Mouse (Mus musculus) left cerebral cortex, adult 2 months (tissue): ENCODE data around the gene Capn3. TPM values are rescaled to one million over a fixed set of nuclear protein-coding genes. Genes with fewer than 3 reads are reported as not detected.
A peak's percentile ranks its signal among the peaks of the same experiment; 100 is the strongest.

ENCODE experiments used
- DNase-seq, 2 experiments: peaks; one replicate each; pipeline ENCODE4 v3.0.0; 2021 to 2022; ENCODE audit warnings: low spot score in 2 of 2, mixed read lengths in 1 of 2; ENCODE audit errors: extremely low spot score in 1 of 2
- H3K27ac ChIP-seq: fragments of 200-600 bp; 2 replicates; pipeline ENCODE4 v1.8.1; 2022
- H3K4me3 ChIP-seq: fragments of 200-600 bp; 2 replicates; pipeline ENCODE4 v1.8.1; 2022
- CTCF ChIP-seq: fragments of 200-600 bp; IDR thresholded peaks from 2 replicates; pipeline ENCODE4 v1.8.1; 2022; ENCODE audit warnings: antibody characterized with exemption, mild to moderate bottlenecking, moderate library complexity
- intact Hi-C: fragments of 180-260 bp; cut with DNase I; formaldehyde crosslinking; loops from one replicate; pipeline ENCODE4 v1.15.1; 2025
- total RNA-seq, 2 experiments: library from RNA; stranded (reverse); gene quantifications; 2 replicates each; pipeline ENCODE4 v1.2.3; 2021

Capn3 gene
- total RNA-seq, 2 experiments from 2014 or later, result 5.6 TPM

GRCm38 (mm10) chr2:120531223-120531622, 75.4 kb downstream of the Capn3 start:
- intact Hi-C loops, result no loop called here
- no peak for DNase-seq
- no peak for TF ChIP-seq CTCF
- no peak overlapping the region for H3K27ac ChIP-seq
- H3K4me3 ChIP-seq, result no peak overlapping the region

- TF ChIP-seq CTCF, result no peak
- DNase-seq, result no peak
- H3K27ac ChIP-seq, result peak overlapping the region; percentile 24; the same call in 1 of the 2 replicates
- no peak overlapping the region for H3K4me3 ChIP-seq
- intact Hi-C loops, result loop anchor here (5.0 kb wide), 1 partner anchor 133 kb away; no protein-coding TSS in a partner anchor
Observed at GRCm38 (mm10) chr2:120539333-120539732, 83.5 kb downstream of the Capn3 start.

GRCm38 (mm10) chr2:120539778-120540208, 84.0 kb downstream of the Capn3 start:
- intact Hi-C loops, result loop anchor here (5.0 kb wide), 3 partner anchors 48 to 133 kb away; partner anchors contain the start of genes Haus2 and Lrrc57
- no peak overlapping the region for H3K4me3 ChIP-seq
- peak; percentile 53 to 58 for DNase-seq
- no peak for TF ChIP-seq CTCF
- peak overlapping the region; percentile 57; the same call in 1 of the 2 replicates for H3K27ac ChIP-seq

GRCm38 (mm10) chr2:120544732-120545131, 88.9 kb downstream of the Capn3 start:
- intact Hi-C loops, result loop anchor here (5.0 kb wide), 2 partner anchors 43 to 63 kb away; partner anchors contain the start of genes Haus2 and Lrrc57
- H3K4me3 ChIP-seq, result no peak overlapping the region
- no peak overlapping the region for H3K27ac ChIP-seq
- no peak for DNase-seq
- no peak for TF ChIP-seq CTCF

Other genes with a start within 250 kb of the Capn3 start
- 10 to 100 TPM; 19.4 to 22.3 TPM for gene Pla2g4e, start 210.7 kb upstream of the Capn3 start, total RNA-seq
- gene Pla2g4d, start 166.8 kb upstream of the Capn3 start, total RNA-seq, result not detected
- not detected for gene Pla2g4f, start 141.9 kb upstream of the Capn3 start, total RNA-seq
- 10 to 100 TPM; 69.7 to 72.4 TPM for gene Vps39, start 102.9 kb upstream of the Capn3 start, total RNA-seq
- gene Ganc, start 52.1 kb upstream of the Capn3 start, total RNA-seq, result 10 to 100 TPM; 11.6 to 13.9 TPM
- gene Tmem87a, start 51.9 kb upstream of the Capn3 start, total RNA-seq, result 10 to 100 TPM; 40.9 to 42.2 TPM
- 100 to 1,000 TPM; 169 to 182 TPM for gene Zfp106, start 107.8 kb downstream of the Capn3 start, total RNA-seq
- gene Snap23, start 111.7 kb downstream of the Capn3 start, total RNA-seq, result 10 to 100 TPM; 19.1 to 23.5 TPM
- 10 to 100 TPM; 11.7 to 14.4 TPM for gene Haus2, start 153.4 kb downstream of the Capn3 start, total RNA-seq
- gene Lrrc57, start 153.5 kb downstream of the Capn3 start, total RNA-seq, result 10 to 100 TPM; 41.6 to 42.5 TPM
- 10 to 100 TPM; 10.1 to 10.8 TPM for gene Stard9, start 173.1 kb downstream of the Capn3 start, total RNA-seq